Mouse (Mus musculus): ENCODE measurements around the gene Rcsd1. TPM values are rescaled to one million over a fixed set of nuclear protein-coding genes. Genes with fewer than 3 reads are reported as not detected.

Rcsd1 gene
- polyA plus RNA-seq, 1 experiment from 2014 or later = 14.2 TPM

DNA sequence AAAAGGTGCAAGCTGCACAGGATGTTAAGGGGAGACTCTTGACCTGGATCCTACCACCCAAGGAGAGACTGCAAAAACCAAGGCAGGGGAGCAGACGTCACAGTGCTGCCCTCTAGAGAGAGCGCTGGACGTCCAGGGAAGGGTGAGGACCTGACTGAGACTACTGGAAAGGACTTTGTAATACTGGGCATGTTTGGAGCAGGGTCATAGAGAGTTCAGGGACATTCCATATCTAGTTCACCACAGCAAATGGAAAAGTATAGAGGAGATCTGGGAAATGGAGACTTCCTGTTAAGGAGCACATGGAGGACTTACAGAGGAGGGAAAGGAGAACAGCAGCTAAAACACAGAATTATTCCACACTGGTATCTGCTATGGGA lies 29.9 kb downstream of the Rcsd1 start:
- H3K4me3 ChIP-seq (ENCODE audit: low read depth, low read length) = no peak overlapping the region
- 42% methylated on average over 3 of the region's 3 CpGs for WGBS
- no peak overlapping the region for H3K27ac ChIP-seq (ENCODE audit: low read depth, low read length)
- no peaks in the 10 kb centered on the region for H3K9me3 ChIP-seq (ENCODE audit: control insufficient read depth)
- no peak overlapping the region for H3K4me2 ChIP-seq (replicated peaks; ENCODE audit: low read depth)
- H3K9ac ChIP-seq (ENCODE audit: low read depth, low read length) = no peak overlapping the region
- no peak for ATAC-seq
- peak; percentile 29; the same call in 1 of the 2 replicates for TF ChIP-seq CTCF (IDR thresholded peaks at IDR 0.05; ENCODE audit: low read depth)
- H3K27me3 ChIP-seq (replicated peaks; ENCODE audit: control insufficient read depth, insufficient read depth, low read length) = no peaks in the 10 kb centered on the region
- H3K36me3 ChIP-seq (ENCODE audit: control insufficient read depth, insufficient read depth) = 0 out of 2 replicates have a peak, but pooled peaks cover 4% of the 10 kb centered on the region
- H3K4me1 ChIP-seq (replicated peaks; ENCODE audit: control insufficient read depth, insufficient read depth, low read length) = no peaks in the 10 kb centered on the region

DNA sequence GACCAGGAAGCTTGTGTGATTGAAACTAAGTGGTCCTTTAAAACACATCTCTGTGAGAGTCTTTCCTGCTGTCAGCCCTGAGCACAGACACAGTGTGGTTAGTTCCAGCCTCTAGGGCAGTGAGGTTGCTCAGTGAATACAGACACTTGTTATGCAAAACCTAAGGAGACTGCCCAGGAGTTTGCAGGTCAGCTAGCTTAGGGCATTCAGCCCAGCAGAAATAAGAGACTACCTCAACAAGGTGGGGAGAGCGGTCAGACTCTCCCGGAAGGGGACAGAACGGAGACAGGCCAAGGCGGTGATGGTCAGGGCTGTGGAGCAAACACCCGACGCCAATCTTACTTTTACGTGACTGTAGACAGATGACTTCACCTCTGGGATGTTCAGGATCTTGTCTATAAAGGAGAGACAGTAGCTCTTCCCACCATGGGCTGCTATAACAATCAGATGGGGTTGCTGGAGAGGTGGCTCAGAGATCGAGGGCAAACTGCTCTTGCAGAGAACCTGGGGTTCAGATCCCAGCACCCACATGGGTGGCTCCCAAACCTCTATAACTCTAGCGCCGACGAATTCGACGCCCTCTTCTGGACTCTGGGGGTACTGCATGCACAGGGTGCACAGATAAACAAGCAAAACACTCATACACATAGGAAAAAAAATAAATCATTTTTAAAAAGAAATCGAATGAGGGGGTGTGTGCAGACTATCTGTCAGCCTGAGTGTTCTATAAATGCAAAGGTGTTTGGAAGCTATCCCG lies 30.5 kb downstream of the Rcsd1 start:
- Histone ChIP-seq H3K9me3 (ENCODE audit: control insufficient read depth) (no peaks in the 10 kb centered on the region), H3K4me2 (replicated peaks; ENCODE audit: low read depth) (no peak overlapping the region), H3K27ac (ENCODE audit: low read depth, low read length) (no peak overlapping the region), H3K27me3 (replicated peaks; ENCODE audit: control insufficient read depth, insufficient read depth, low read length) (no peaks in the 10 kb centered on the region), H3K4me3 (ENCODE audit: low read depth, low read length) (no peak overlapping the region), H3K4me1 (replicated peaks; ENCODE audit: control insufficient read depth, insufficient read depth, low read length) (no peaks in the 10 kb centered on the region), H3K9ac (ENCODE audit: low read depth, low read length) (no peak overlapping the region), H3K36me3 (ENCODE audit: control insufficient read depth, insufficient read depth) (0 out of 2 replicates have a peak, but pooled peaks cover 2% of the 10 kb centered on the region)
- peak; percentile 27; the same call in 1 of the 2 replicates for TF ChIP-seq CTCF (IDR thresholded peaks at IDR 0.05; ENCODE audit: low read depth)
- WGBS = 84% methylated on average over 15 of the region's 15 CpGs
- no peak for ATAC-seq

DNA sequence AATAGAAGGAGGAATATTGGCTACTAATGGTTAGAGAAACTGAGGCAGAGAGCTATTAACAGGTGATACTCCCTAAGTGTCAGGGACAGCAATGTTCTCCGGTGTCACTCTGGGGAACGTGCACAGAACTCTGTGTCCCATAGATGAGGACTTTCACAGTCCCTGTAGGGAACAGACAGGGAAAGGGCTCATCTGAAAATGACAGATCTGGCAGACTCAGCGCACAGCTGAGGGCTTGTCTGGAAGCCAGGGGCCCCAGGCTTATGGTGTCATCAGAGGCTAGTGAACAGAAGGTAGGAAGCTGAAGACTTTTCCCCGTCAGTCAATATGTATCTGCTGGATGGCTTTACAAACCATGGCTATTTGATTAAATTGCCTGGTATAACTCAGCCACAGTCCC lies 32.0 kb downstream of the Rcsd1 start:
- Histone ChIP-seq H3K9me3 (ENCODE audit: control insufficient read depth) (no peaks in the 10 kb centered on the region), H3K4me2 (replicated peaks; ENCODE audit: low read depth) (no peak overlapping the region), H3K4me1 (replicated peaks; ENCODE audit: control insufficient read depth, insufficient read depth, low read length) (no peaks in the 10 kb centered on the region), H3K4me3 (ENCODE audit: low read depth, low read length) (no peak overlapping the region), H3K27me3 (replicated peaks; ENCODE audit: control insufficient read depth, insufficient read depth, low read length) (no peaks in the 10 kb centered on the region), H3K36me3 (ENCODE audit: control insufficient read depth, insufficient read depth) (no peaks in the 10 kb centered on the region), H3K9ac (ENCODE audit: low read depth, low read length) (no peak overlapping the region), H3K27ac (ENCODE audit: low read depth, low read length) (no peak overlapping the region)
- TF ChIP-seq CTCF (IDR thresholded peaks at IDR 0.05; ENCODE audit: low read depth) = no peak
- no peak for ATAC-seq
- 75% methylated on average over 4 of the region's 4 CpGs for WGBS

DNA sequence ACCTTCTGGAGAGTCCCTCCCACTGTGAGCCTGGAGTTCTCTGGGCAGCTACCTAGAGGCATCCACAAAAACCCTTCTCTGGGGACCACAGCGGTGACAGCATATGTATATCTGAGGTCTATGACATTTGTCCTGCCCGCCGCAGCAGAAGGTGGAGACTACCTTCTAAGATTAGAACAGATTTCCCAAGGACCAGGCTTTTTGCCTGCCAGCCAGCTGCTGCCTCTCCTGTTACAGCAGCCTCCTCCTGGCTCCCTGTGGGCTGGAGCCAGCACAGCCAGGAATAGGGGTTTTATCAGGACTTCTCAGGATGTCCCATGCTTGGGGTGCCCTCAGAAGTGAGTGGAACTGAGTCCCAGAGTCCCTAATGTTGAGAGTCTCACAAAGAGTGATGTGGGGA lies 32.6 kb downstream of the Rcsd1 start:
- no peaks in the 10 kb centered on the region for H3K36me3 ChIP-seq (ENCODE audit: control insufficient read depth, insufficient read depth)
- no peak overlapping the region for H3K4me2 ChIP-seq (replicated peaks; ENCODE audit: low read depth)
- ATAC-seq = peak; percentile 25; the same call in 1 of the 2 replicates
- H3K27ac ChIP-seq (ENCODE audit: low read depth, low read length) = no peak overlapping the region
- 75% methylated on average over 3 of the region's 3 CpGs for WGBS
- H3K4me1 ChIP-seq (replicated peaks; ENCODE audit: control insufficient read depth, insufficient read depth, low read length) = no peaks in the 10 kb centered on the region
- no peaks in the 10 kb centered on the region for H3K9me3 ChIP-seq (ENCODE audit: control insufficient read depth)
- TF ChIP-seq CTCF (IDR thresholded peaks at IDR 0.05; ENCODE audit: low read depth) = no peak
- no peak overlapping the region for H3K4me3 ChIP-seq (ENCODE audit: low read depth, low read length)
- no peaks in the 10 kb centered on the region for H3K27me3 ChIP-seq (replicated peaks; ENCODE audit: control insufficient read depth, insufficient read depth, low read length)
- H3K9ac ChIP-seq (ENCODE audit: low read depth, low read length) = no peak overlapping the region

DNA sequence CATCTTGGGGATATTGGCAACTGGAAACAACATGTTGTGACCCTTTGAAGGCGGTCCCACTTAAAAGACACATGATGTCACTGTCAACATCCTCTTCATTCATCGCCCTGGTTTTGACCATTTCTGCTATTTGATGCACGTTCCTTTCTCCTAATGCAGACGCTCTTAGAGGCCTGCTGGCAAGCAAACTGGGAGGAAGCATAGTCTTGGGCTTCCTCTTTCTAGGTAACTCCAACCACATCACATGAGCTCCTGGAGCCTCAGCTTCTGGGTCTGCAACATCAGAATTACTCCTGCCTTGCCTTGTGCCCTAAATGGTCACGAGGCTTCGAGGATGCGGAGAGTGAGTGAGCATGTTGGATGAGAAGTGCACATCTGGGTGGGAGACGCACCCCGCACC lies 34.4 kb downstream of the Rcsd1 start:
- no peak for TF ChIP-seq CTCF (IDR thresholded peaks at IDR 0.05; ENCODE audit: low read depth)
- no peaks in the 10 kb centered on the region for H3K27me3 ChIP-seq (replicated peaks; ENCODE audit: control insufficient read depth, insufficient read depth, low read length)
- no peak overlapping the region for H3K9ac ChIP-seq (ENCODE audit: low read depth, low read length)
- no peaks in the 10 kb centered on the region for H3K36me3 ChIP-seq (ENCODE audit: control insufficient read depth, insufficient read depth)
- no peaks in the 10 kb centered on the region for H3K4me1 ChIP-seq (replicated peaks; ENCODE audit: control insufficient read depth, insufficient read depth, low read length)
- WGBS = 81% methylated on average over 9 of the region's 9 CpGs
- H3K4me3 ChIP-seq (ENCODE audit: low read depth, low read length) = no peak overlapping the region
- no peaks in the 10 kb centered on the region for H3K9me3 ChIP-seq (ENCODE audit: control insufficient read depth)
- H3K27ac ChIP-seq (ENCODE audit: low read depth, low read length) = no peak overlapping the region
- H3K4me2 ChIP-seq (replicated peaks; ENCODE audit: low read depth) = no peak overlapping the region
- ATAC-seq = no peak

DNA sequence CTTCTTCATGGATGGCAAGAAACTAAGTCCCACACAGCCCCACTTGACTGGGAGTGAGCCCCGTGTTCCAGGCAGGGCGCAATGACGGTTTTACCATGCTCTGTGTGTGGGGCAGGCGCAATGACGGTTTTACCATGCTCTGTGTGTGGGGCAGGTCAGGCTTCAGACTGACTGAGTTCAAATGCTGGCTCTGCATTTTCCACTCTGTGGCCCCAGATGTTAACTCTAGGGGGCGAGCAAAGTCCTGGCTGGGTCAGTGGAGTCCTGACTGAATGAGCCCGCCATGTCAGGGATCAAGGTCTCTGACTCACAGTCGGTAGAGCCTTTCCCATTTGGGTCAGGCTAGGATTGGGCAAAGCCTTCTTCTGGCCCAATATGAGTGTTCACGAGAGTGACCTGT lies 37.2 kb downstream of the Rcsd1 start:
- no peak overlapping the region for H3K27ac ChIP-seq (ENCODE audit: low read depth, low read length)
- no peaks in the 10 kb centered on the region for H3K9me3 ChIP-seq (ENCODE audit: control insufficient read depth)
- no peaks in the 10 kb centered on the region for H3K27me3 ChIP-seq (replicated peaks; ENCODE audit: control insufficient read depth, insufficient read depth, low read length)
- H3K4me1 ChIP-seq (replicated peaks; ENCODE audit: control insufficient read depth, insufficient read depth, low read length) = no peaks in the 10 kb centered on the region
- WGBS = 81% methylated on average over 9 of the region's 9 CpGs
- no peak for ATAC-seq
- no peak overlapping the region for H3K4me2 ChIP-seq (replicated peaks; ENCODE audit: low read depth)
- no peak overlapping the region for H3K9ac ChIP-seq (ENCODE audit: low read depth, low read length)
- H3K36me3 ChIP-seq (ENCODE audit: control insufficient read depth, insufficient read depth) = no peaks in the 10 kb centered on the region
- H3K4me3 ChIP-seq (ENCODE audit: low read depth, low read length) = no peak overlapping the region
- TF ChIP-seq CTCF (IDR thresholded peaks at IDR 0.05; ENCODE audit: low read depth) = peak; percentile 40

Data from intestine, postnatal 0 days (tissue).